22 mouse cellular contexts compared by ENCODE assay signal in genomic region chrX:109175470-109175869, GRCm38 (mm10). TPM values are rescaled to one million over a fixed set of nuclear protein-coding genes. Genes with fewer than 3 reads are reported as not detected.
DNase-seq lines count a peak whose midpoint lies in the region; ATAC-seq and TF ChIP-seq lines count a peak whose summit lies in the region.
"Had no signal": no experiment of that assay in that cellular context is flagged by ENCODE, and none has a peak within 500 bp of the region (broad histone marks: within the 10 kb centered on the region; RNA-seq: fewer than 3 reads in every experiment).

No protein-coding gene starts in this region.

- no peak for DNase-seq in kidney, adult 18-20 months
- peak; percentile 7 for DNase-seq in brain, embryonic 14.5 days (ENCODE audit: low read depth)
- no peak for DNase-seq in cerebellum, adult 8-10 months
- DNase-seq: adrenal gland, postnatal 36 days; cerebellum, postnatal 25 days; right cerebral cortex, adult 18-20 months had no signal

- ATAC-seq in kidney, embryonic 15.5 days (replicated peaks; ENCODE audit: low FRiP score) = peak; percentile 43; the same call in 1 of the 2 replicates
- ATAC-seq in megakaryocyte, adult 5-6 weeks (ENCODE audit: poor library complexity, severe bottlenecking) = no peak
- peak; percentile 58 for ATAC-seq in stomach, embryonic 15.5 days (ENCODE audit: insufficient read depth, low FRiP score, low read depth)
- ATAC-seq: forebrain, embryonic 15.5 days; Patski had no signal

- no peak for TF ChIP-seq CTCF in brain, embryonic 14.5 days (IDR thresholded peaks at IDR 0.05; ENCODE audit: borderline replicate concordance, extremely low read depth, insufficient read depth, insufficient read length)

- no peak overlapping the region for H3K27ac ChIP-seq in kidney, embryonic 15.5 days
- H3K27ac ChIP-seq in stomach, embryonic 15.5 days = no peak overlapping the region
- H3K27ac ChIP-seq: forebrain, embryonic 15.5 days; hindbrain, embryonic 15.5 days; limb, embryonic 13.5 days; liver, embryonic 15.5 days had no signal

- H3K4me3 ChIP-seq in kidney, embryonic 15.5 days (replicated peaks) = no peak overlapping the region
- H3K4me3 ChIP-seq in megakaryocyte, embryonic 14.5 days (replicated peaks) = peak overlapping the region; percentile 62
- no peak overlapping the region for H3K4me3 ChIP-seq in stomach, embryonic 15.5 days (replicated peaks)
- H3K4me3 ChIP-seq: erythroblast, embryonic 14.5 days; forebrain, embryonic 15.5 days; heart, embryonic 12.5 days; hindbrain, embryonic 15.5 days; limb, embryonic 13.5 days; liver, embryonic 15.5 days had no signal

- H3K9ac ChIP-seq in kidney, embryonic 15.5 days = no peak overlapping the region
- H3K9ac ChIP-seq in stomach, embryonic 15.5 days = no peak overlapping the region
- H3K9ac ChIP-seq: forebrain, embryonic 15.5 days; heart, embryonic 12.5 days; hindbrain, embryonic 15.5 days; limb, embryonic 13.5 days; liver, embryonic 15.5 days had no signal

- no peak overlapping the region for H3K4me2 ChIP-seq in kidney, embryonic 15.5 days
- H3K4me2 ChIP-seq in stomach, embryonic 15.5 days = no peak overlapping the region
- H3K4me2 ChIP-seq: forebrain, embryonic 15.5 days; heart, embryonic 12.5 days; hindbrain, embryonic 15.5 days; limb, embryonic 13.5 days; liver, embryonic 15.5 days had no signal

- 42% methylated on average over 3 of the region's 3 CpGs for WGBS in kidney, embryonic 15.5 days
- WGBS in stomach, embryonic 15.5 days = 27% methylated on average over 3 of the region's 3 CpGs

- TF ChIP-seq POLR2A in brain, embryonic 14.5 days (IDR thresholded peaks at IDR 0.05; ENCODE audit: borderline replicate concordance, extremely low read depth, insufficient read depth, insufficient read length, poor library complexity, severe bottlenecking) = no peak

- H3K9me3 ChIP-seq in kidney, embryonic 15.5 days (replicated peaks) = no peaks in the 10 kb centered on the region
- H3K9me3 ChIP-seq in megakaryocyte, embryonic 14.5 days = no peaks in the 10 kb centered on the region
- no peaks in the 10 kb centered on the region for H3K9me3 ChIP-seq in stomach, embryonic 15.5 days
- H3K9me3 ChIP-seq: forebrain, embryonic 15.5 days; heart, embryonic 12.5 days; hindbrain, embryonic 15.5 days; limb, embryonic 13.5 days; liver, embryonic 15.5 days had no signal

- no peaks in the 10 kb centered on the region for H3K4me1 ChIP-seq in kidney, embryonic 15.5 days
- H3K4me1 ChIP-seq in megakaryocyte, embryonic 14.5 days = peaks cover 10% of the 10 kb centered on the region
- H3K4me1 ChIP-seq in stomach, embryonic 15.5 days = no peaks in the 10 kb centered on the region
- H3K4me1 ChIP-seq: forebrain, embryonic 15.5 days; hindbrain, embryonic 15.5 days; limb, embryonic 13.5 days; liver, embryonic 15.5 days had no signal

- no peaks in the 10 kb centered on the region for H3K27me3 ChIP-seq in kidney, embryonic 15.5 days
- no peaks in the 10 kb centered on the region for H3K27me3 ChIP-seq in megakaryocyte, embryonic 14.5 days (replicated peaks)
- H3K27me3 ChIP-seq in stomach, embryonic 15.5 days (replicated peaks) = no peaks in the 10 kb centered on the region
- H3K27me3 ChIP-seq: forebrain, embryonic 15.5 days; heart, embryonic 12.5 days; hindbrain, embryonic 15.5 days; limb, embryonic 13.5 days; liver, embryonic 15.5 days had no signal

- no peaks in the 10 kb centered on the region for H3K36me3 ChIP-seq in kidney, embryonic 15.5 days
- no peaks in the 10 kb centered on the region for H3K36me3 ChIP-seq in megakaryocyte, embryonic 14.5 days (replicated peaks; ENCODE audit: low read length)
- H3K36me3 ChIP-seq in stomach, embryonic 15.5 days = no peaks in the 10 kb centered on the region
- H3K36me3 ChIP-seq: forebrain, embryonic 15.5 days; heart, embryonic 12.5 days; hindbrain, embryonic 15.5 days; limb, embryonic 13.5 days; liver, embryonic 15.5 days had no signal

RNA-seq across cellular contexts. Expression of gene Gm6377, which starts 21.1 kb away (rescaled TPM):
- polyA plus RNA-seq in kidney, embryonic 15.5 days (2015; fragmentation: Nextera tagmentation; extraction: Ambion mirVana) = 0.08 and 0.14 TPM in 2 replicates
- polyA plus RNA-seq in megakaryocyte, embryonic 14.5 days (2012; ENCODE audit: insufficient read depth, low replicate concordance) = not detected in 2 replicates
- 7.1 and 10.7 TPM in 2 replicates for total RNA-seq in megakaryocyte, adult 5-6 weeks (2015)
- total RNA-seq in megakaryocyte, adult 5-6 weeks (2017) = 9.1 and 14.9 TPM in 2 replicates
- 0.09 and 0.12 TPM in 2 replicates for polyA plus RNA-seq in brain, embryonic 14.5 days (2012; rRNA removed)
- 0.12 and 0.21 TPM in 2 replicates for polyA plus RNA-seq in stomach, embryonic 15.5 days (2015; fragmentation: Nextera tagmentation; extraction: Ambion mirVana)
- total RNA-seq: gastrocnemius, adult 18-20 months; layer of hippocampus, postnatal 10 days; left cerebral cortex, postnatal 10 days had no signal
- polyA plus RNA-seq: erythroblast, embryonic 14.5 days; forebrain, embryonic 15.5 days; limb, embryonic 13.5 days; neural tube, embryonic 11.5 days; small intestine, adult 2 months had no signal
